Mouse (Mus musculus) heart, postnatal 0 days (tissue): ENCODE measurements at regions not wholly inside any gene's neighbourhood (a gene's known extent, or its start where the extent isn't known, plus 50 kb on each side); places are given as distances from the start of the nearest gene placed in this dataset.

Source experiments
- ATAC-seq: fragments of 200-750 bp; cut with Nextera tagmentation; 2 replicates; pipeline ENCODE4 v1.8.0; 2017; ENCODE audit warnings: low read depth, moderate number of reproducible peaks, moderate library complexity; ENCODE audit not compliant: insufficient read depth
- DNase-seq: peaks from one replicate; pipeline ENCODE4 v3.0.0-alpha.2; 2016; ENCODE audit warnings: low spot score
- H3K27ac ChIP-seq: fragments of 300-500 bp; sonication (generic); 2 replicates; pipeline ENCODE4 v1.5.1; 2014; ENCODE audit warnings: low read depth, mild to moderate bottlenecking
- H3K27me3 ChIP-seq: fragments of 300-500 bp; sonication (generic); 2 replicates; pipeline ENCODE4 v1.6.1; 2014; ENCODE audit warnings: low read length, mixed read lengths; ENCODE audit not compliant: control insufficient read depth, insufficient read depth
- H3K36me3 ChIP-seq: fragments of 300-500 bp; sonication (generic); replicated peaks from 2 replicates; pipeline ENCODE4 v1.6.1; 2014; ENCODE audit warnings: low read length, mixed read lengths; ENCODE audit not compliant: control insufficient read depth, insufficient read depth
- H3K4me1 ChIP-seq: fragments of 300-500 bp; sonication (generic); 2 replicates; pipeline ENCODE4 v1.6.1; 2014; ENCODE audit warnings: antibody characterized with exemption; ENCODE audit not compliant: control insufficient read depth, insufficient read depth
- H3K4me2 ChIP-seq: fragments of 300-500 bp; sonication (generic); 2 replicates; pipeline ENCODE4 v1.6.1; 2014; ENCODE audit warnings: low read depth, mild to moderate bottlenecking, low read length, moderate library complexity
- H3K4me3 ChIP-seq: fragments of 300-500 bp; sonication (generic); 2 replicates; pipeline ENCODE4 v1.5.1; 2014; ENCODE audit warnings: low read depth, low read length
- H3K9ac ChIP-seq: fragments of 300-500 bp; sonication (generic); replicated peaks from 2 replicates; pipeline ENCODE4 v1.6.1; 2014; ENCODE audit warnings: low read depth, low read length, mixed read lengths
- H3K9me3 ChIP-seq: fragments of 300-500 bp; sonication (generic); replicated peaks from 2 replicates; pipeline ENCODE4 v1.6.1; 2016; ENCODE audit warnings: low read length; ENCODE audit not compliant: control insufficient read depth
- CTCF ChIP-seq: IDR thresholded peaks from 2 replicates; pipeline ENCODE4 v1.5.1; 2016; ENCODE audit warnings: antibody characterized with exemption, control low read depth, low read depth
- EP300 ChIP-seq: IDR thresholded peaks from 2 replicates; pipeline ENCODE4 v1.6.1; 2016; ENCODE audit warnings: antibody characterized with exemption, low read depth
- WGBS: fragments of 180-500 bp; shearing (Covaris S2); extraction: QIAGEN DNeasy Blood & Tissue Kit; methylation state at CpG from one replicate; pipeline ENCODE4 v1.1.7; 2014; 5-methylcytosine and 5-hydroxymethylcytosine counted together

DNA sequence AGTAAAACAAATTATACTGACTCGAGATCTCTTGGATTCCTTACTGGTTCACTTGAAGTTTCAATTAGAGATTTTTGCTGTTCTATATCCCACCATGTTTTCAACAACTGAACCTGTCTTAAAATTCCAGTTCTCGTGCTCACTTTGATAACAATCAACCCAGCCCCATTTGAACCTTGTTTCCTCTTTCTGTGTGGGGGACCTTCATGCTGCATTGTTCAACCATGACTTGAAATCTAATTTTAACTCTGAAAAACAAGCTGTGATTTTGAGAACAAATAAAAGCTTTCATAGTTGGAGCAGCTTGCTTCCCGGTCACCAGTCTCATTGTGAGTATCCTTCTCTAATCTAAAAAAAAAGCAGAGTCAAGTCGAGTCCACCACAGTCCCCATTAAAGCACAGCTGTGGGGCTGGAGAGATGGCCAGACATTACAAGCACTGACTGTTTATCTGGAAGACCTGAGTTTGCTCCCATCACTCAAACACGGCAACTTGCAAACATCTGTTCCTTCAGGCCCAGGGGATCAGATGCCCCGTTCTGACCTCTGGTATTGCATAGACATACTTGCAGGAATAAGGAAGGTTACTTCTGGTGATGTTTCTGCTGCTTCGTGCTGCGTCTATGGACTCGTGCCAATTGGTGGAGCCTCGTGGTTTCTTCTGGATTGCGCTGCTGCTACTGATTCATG lies 251.7 kb downstream of the Diras2 start:
- 60% methylated on average over 11 of the region's 11 CpGs for WGBS
- no peak overlapping the region for H3K4me3 ChIP-seq
- no peak for ATAC-seq
- H3K27me3 ChIP-seq = no peaks in the 10 kb centered on the region
- TF ChIP-seq CTCF (no peak), EP300 (no peak)
- no peak overlapping the region for H3K9ac ChIP-seq
- no peak for DNase-seq
- no peaks in the 10 kb centered on the region for H3K9me3 ChIP-seq
- H3K4me1 ChIP-seq = peaks cover 16% of the 10 kb centered on the region
- no peaks in the 10 kb centered on the region for H3K36me3 ChIP-seq
- no peak overlapping the region for H3K4me2 ChIP-seq
- no peak overlapping the region for H3K27ac ChIP-seq

- H3K27me3 ChIP-seq = no peaks in the 10 kb centered on the region
- H3K9me3 ChIP-seq = no peaks in the 10 kb centered on the region
- WGBS = 86% methylated on average over 5 of the region's 5 CpGs
- no peak overlapping the region for H3K27ac ChIP-seq
- no peaks in the 10 kb centered on the region for H3K36me3 ChIP-seq
- H3K4me1 ChIP-seq = peaks cover 18% of the 10 kb centered on the region
- ATAC-seq (no peak), DNase-seq (no peak)
- H3K9ac ChIP-seq = no peak overlapping the region
- H3K4me3 ChIP-seq = no peak overlapping the region
- no peak overlapping the region for H3K4me2 ChIP-seq
- TF ChIP-seq EP300 (no peak), CTCF (no peak)
Measured at GRCm38 (mm10) chr13:52279970-52280348, 251.1 kb downstream of the Diras2 start.

- Histone ChIP-seq H3K9me3 (no peaks in the 10 kb centered on the region), H3K4me2 (no peak overlapping the region), H3K9ac (no peak overlapping the region), H3K4me1 (peaks cover 18% of the 10 kb centered on the region), H3K36me3 (no peaks in the 10 kb centered on the region), H3K27ac (no peak overlapping the region), H3K4me3 (no peak overlapping the region), H3K27me3 (no peaks in the 10 kb centered on the region)
- no peak for TF ChIP-seq EP300
- TF ChIP-seq CTCF = no peak
- DNase-seq (no peak), ATAC-seq (no peak)
- WGBS = 80% methylated on average over 2 of the region's 2 CpGs
Measured at GRCm38 (mm10) chr13:52281271-52281670, 249.8 kb downstream of the Diras2 start.

DNA sequence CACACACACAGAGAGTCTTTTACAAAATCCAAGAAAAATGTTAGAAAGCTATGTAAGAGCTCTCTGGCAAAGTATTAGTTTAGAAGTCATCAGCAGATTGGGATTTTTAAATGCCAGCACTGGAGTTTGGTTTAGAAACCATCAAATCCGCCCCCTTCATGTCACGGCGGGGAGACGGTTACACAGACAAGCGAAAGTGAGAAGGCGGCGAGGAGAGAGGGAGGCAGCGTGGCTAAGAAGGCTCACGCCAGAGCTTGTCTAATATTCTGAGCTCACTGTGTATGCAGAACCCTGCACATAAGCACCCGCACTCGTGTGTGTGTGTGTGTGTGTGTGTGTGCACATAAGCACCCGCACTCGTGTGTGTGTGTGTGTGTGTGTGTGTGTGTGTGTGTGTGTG lies 248.6 kb downstream of the Diras2 start:
- TF ChIP-seq EP300 (no peak), CTCF (no peak)
- DNase-seq = no peak
- WGBS = 84% methylated on average over 13 of the region's 13 CpGs

DNA sequence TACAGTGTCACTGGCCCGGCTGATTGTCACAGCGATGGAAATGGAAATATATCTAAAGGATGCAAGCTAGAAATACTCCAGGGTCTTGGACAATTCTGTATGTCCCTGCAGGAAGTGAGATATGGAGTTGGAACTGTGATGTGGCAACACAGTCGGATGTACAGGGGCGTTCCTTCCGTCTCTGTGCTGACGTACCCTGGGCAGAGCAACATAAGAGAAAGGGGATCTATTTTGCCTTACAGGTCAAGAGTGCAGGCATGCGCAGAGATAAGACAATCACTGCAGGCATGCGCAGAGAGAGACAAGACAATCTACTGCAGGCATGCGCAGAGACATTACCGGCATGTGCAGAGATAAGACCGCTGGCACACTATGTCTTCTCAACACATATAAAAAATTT lies 247.6 kb downstream of the Diras2 start:
- Histone ChIP-seq H3K27ac (peak overlapping the region; percentile 62), H3K36me3 (no peaks in the 10 kb centered on the region), H3K4me3 (no peak overlapping the region), H3K9ac (no peak overlapping the region), H3K27me3 (no peaks in the 10 kb centered on the region), H3K9me3 (no peaks in the 10 kb centered on the region), H3K4me2 (no peak overlapping the region), H3K4me1 (peaks cover 18% of the 10 kb centered on the region)
- peak; percentile 79 for DNase-seq
- TF ChIP-seq CTCF (no peak), EP300 (no peak; the same call in 1 of the 2 replicates)
- 12% methylated on average over 11 of the region's 11 CpGs for WGBS
- peak; percentile 89 for ATAC-seq

More for the DNA sequence above, 248.6 kb downstream of the Diras2 start:
- no peak overlapping the region for H3K9ac ChIP-seq
- no peak overlapping the region for H3K4me2 ChIP-seq
- peaks cover 18% of the 10 kb centered on the region for H3K4me1 ChIP-seq
- H3K4me3 ChIP-seq = no peak overlapping the region
- no peaks in the 10 kb centered on the region for H3K27me3 ChIP-seq
- no peaks in the 10 kb centered on the region for H3K36me3 ChIP-seq
- no peak for ATAC-seq
- H3K9me3 ChIP-seq = no peaks in the 10 kb centered on the region
- H3K27ac ChIP-seq = no peak overlapping the region
